Comparison of ENCODE assay signal across 1 mouse cellular context in the genomic region with DNA sequence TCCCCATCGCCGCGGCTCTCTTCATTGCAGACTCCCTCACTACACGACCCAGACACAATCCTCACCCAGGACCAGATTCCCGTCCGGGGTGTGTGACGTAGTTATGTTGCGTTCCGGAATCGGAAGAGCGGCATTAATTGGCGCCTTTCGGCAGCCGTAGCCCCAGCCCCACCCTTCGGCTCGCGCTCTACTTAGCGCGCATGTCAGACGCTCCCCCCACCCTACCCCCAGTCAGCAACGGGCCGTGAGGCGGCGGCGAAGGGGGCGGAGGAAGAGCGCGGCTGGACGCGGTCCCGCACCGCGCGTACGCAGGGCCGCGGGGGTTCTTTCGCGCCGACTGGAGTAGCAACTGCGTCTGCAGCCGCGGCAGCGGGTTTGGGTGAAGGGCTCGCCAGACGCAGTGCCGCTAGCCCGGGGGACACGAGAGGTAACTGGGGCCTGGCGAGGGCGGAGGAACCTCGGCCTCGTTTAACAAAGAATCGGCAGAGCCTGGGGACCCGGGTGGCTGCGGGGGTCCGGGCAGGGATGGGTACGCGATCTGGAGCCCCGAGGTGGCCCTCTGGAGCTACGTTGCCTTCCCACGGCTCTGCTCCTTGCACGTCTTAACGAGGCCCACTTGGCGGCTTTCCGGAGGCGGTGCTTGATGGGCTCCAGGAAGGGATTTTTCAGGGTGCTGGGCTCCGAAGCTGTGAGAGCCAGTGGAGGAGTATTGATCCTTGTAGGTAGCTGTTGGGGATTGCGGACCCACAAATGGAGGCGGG.
A peak's percentile ranks its signal among the peaks of the same experiment; 100 is the strongest.
TF ChIP-seq lines count a peak whose summit lies in the region.

Gene Ddx42 (plus strand): TSS at position 197 of the 761 bp plus-strand sequence.

TF ChIP-seq in MEL, 35 proteins besides CTCF, POLR2A, EP300 and RAD21 (continued from another document):
- TF ChIP-seq POLR2AphosphoS5 (IDR thresholded peaks at IDR 0.05; ENCODE audit: borderline replicate concordance, low read depth, low read length) (0 out of 2 replicates have a peak, but pooled peaks have one; percentile 5), USF1 (IDR thresholded peaks at IDR 0.05; ENCODE audit: low read depth, low read length) (no peak), E2F4 (IDR thresholded peaks at IDR 0.05; ENCODE audit: borderline replicate concordance, low read depth, low read length) (peak; percentile 52; the same call in 1 of the 2 replicates), ZC3H11A (IDR thresholded peaks at IDR 0.05; ENCODE audit: low read depth, low read length) (no peak), MAZ (IDR thresholded peaks at IDR 0.05; ENCODE audit: low read depth, low read length) (peak; percentile 99), MAFK (IDR thresholded peaks at IDR 0.05; ENCODE audit: borderline replicate concordance, low read depth, low read length) (no peak), MYC (IDR thresholded peaks at IDR 0.05; ENCODE audit: low read depth, low read length) (peak; percentile 22; the same call in 1 of the 2 replicates), KAT2A (conservative IDR thresholded peaks at IDR 0.05; ENCODE audit: low read depth, low read length) (peak; percentile 75), ZMIZ1 (IDR thresholded peaks at IDR 0.05; ENCODE audit: low read depth, low read length) (peak; percentile 52; the same call in 1 of the 2 replicates), UBTF (IDR thresholded peaks at IDR 0.05; ENCODE audit: borderline replicate concordance, insufficient read depth, low read depth, low read length) (0 out of 2 replicates have a peak, but pooled peaks have one; percentile 28), NRF1 (IDR thresholded peaks at IDR 0.05; ENCODE audit: insufficient read depth, low read depth, low read length, poor library complexity, severe bottlenecking) (peak; percentile 81), GATA1 (IDR thresholded peaks at IDR 0.05; ENCODE audit: low read depth, low read length) (no peak)
